Mouse (Mus musculus): Measurements from ENCODE around the gene Myo15b.

The Myo15b gene

DNA sequence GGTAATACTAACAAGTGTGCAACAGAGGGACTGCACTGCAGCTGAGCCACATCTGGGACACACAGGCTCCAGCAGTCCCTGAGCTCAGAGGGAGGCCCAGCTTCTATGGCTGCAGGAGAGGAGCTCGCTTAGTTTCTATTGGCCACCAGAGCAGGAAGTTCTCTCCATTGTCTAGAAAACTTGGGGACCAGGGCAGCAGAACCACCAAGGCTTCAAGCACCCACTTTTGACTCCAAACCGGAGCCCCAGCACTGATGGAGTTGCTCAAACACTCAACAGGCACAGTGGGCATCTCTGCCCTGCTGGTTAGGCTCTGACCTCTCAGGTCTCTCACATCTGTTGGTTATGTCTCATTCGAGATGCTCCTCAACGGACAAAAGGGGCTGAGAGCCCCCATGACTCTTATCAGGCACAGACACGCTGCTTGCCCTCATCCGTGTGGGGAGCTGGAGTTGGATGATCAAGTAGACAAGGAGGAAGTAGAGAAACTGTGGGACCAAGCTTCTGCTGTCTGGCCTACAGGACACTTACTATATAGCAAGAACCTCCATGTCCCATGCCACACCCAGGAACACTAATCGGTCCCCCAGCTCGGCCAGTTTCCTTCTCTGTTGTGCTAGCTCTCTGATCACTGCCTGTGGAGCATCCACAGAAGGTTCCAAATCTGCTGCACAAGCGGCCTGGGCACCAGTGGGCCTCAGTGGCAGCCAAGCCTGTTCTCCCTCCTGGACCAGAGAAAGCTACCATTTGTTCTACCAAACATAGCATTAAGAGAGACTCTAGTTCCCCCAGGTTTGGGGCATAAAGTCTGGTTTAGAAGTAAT, 43.3 kb downstream of the Myo15b start:
- no peak for DNase-seq (ENCODE audit: extremely low spot score, low spot score)

DNA sequence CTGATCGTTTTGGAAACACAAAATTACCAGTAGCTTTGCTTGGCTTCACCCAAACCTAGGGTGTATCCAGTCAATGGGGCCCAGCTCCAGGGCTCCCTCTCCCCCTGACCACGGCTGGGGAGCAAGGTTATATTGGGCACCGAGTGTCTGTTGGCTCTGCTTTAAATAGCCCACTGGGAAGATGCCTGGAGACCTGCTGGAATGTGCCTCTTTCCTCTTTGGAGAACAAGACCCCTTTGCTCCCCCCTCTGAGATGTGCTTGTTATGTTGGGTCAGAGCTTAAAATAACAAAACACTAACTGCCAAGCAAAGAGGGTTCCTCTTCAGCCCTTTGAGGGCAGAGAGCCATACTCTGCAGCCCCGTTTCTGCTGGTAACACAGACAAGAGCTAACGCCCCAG, 44.0 kb downstream of the Myo15b start:
- DNase-seq (ENCODE audit: extremely low spot score, low spot score), result no peak

- DNase-seq (ENCODE audit: extremely low spot score, low spot score), result no peak
These were observed 44.6 kb downstream of the Myo15b start for GRCm38 (mm10) chr11:115902831-115903230.

DNA sequence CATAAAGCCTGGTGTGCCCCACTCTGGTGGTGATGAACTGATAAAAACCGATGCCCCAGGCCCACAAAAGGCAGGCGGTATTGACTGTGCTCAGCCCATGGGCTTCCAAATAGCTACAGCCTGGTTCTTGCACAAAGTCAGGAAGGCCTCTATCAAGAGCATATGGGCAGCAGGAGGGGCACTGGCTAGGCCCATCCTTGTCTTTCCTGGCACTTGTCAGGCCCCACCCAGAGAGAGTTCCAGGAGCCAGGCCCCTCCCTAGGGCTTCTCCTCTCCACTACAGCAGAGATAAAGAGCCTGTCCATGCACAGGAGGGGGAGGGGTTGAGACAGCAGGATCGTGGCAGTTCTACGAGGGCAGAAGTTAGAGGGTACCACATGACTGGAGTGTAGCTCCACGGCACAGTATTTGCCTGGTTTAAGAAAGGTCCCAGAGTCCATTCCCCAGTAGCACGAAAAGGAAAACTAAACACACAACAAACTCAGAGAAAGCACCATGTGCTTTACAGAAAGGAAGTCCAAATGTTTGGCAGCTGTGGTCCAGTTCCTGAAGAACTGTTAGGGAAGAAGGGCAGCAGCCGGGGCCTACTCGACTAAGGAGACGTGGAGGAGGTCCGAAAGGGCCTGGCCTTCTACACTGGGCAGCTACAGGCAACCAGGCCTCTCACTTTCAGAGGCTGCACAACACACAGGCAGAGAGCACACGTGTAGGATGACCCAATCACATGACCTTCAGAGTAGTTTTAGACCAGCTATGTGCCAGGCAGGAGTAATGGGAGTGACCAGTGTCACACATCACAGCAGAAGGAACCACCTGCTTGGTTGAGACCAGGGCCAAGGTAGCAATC, 45.4 kb downstream of the Myo15b start:
- DNase-seq (ENCODE audit: extremely low spot score, low spot score), result no peak

DNA sequence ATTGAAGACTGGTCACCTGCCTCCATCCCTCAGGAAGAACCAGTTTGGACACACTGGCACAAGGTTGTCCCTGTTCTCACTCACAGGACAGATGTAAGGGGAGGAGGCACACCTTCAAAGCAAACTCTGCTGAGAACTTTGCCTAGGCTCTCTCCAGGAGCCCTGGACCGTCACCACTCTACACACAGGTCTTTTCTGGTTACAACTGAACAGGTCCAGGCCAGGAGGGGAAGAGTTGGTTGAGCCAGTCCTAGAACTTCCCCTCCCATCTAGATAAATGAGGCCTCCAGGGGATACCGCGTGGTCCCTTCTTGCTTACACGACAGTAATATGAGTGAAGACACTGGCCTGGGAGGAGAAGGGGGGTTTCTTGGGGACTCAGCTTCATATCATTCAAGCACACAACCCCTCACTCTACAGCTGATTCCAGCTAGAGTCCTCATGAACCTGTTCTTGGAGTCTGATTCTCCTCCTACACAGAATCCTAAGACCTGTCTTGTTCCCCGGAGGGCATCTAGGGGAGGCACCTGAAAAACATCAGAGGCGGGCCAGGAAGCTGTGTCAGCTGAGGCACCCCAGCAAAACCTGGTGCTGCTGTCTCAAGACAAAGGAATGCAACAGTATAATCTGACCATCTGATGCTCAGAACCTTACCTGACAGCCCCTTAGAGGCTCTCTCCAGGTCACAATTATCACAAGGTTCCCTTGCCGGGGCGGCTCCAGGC, 46.2 kb downstream of the Myo15b start:
- DNase-seq (ENCODE audit: extremely low spot score, low spot score), result no peak

GRCm38 (mm10) chr11:115904956-115905790, 47.0 kb downstream of the Myo15b start:
- DNase-seq (ENCODE audit: extremely low spot score, low spot score), result no peak

- no peak for DNase-seq (ENCODE audit: extremely low spot score, low spot score)
These were observed 47.9 kb downstream of the Myo15b start for GRCm38 (mm10) chr11:115906116-115906515.

DNA sequence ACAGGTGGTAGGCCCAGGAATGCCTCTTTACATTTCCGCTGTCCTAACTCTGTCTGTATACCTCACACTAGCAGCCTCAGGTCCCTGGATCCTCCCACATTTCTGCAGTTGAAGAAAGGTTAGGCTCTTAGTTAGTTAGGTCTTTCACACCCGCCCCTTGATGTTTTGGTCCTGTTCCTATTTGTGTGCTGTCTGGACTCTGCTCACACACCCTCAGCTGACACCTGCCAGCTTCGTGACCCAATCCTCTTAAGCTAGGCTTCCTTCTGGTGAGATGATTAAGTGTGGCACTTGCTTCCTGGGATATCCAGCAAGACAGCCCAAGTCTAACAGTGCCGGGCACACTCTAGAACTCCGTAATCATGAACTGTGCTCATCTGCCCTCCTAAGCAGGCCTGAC, 48.3 kb downstream of the Myo15b start:
- DNase-seq (ENCODE audit: extremely low spot score, low spot score), result no peak

- no peak for DNase-seq (ENCODE audit: extremely low spot score, low spot score)
These were observed 52.9 kb downstream of the Myo15b start for GRCm38 (mm10) chr11:115911134-115911561.

DNA sequence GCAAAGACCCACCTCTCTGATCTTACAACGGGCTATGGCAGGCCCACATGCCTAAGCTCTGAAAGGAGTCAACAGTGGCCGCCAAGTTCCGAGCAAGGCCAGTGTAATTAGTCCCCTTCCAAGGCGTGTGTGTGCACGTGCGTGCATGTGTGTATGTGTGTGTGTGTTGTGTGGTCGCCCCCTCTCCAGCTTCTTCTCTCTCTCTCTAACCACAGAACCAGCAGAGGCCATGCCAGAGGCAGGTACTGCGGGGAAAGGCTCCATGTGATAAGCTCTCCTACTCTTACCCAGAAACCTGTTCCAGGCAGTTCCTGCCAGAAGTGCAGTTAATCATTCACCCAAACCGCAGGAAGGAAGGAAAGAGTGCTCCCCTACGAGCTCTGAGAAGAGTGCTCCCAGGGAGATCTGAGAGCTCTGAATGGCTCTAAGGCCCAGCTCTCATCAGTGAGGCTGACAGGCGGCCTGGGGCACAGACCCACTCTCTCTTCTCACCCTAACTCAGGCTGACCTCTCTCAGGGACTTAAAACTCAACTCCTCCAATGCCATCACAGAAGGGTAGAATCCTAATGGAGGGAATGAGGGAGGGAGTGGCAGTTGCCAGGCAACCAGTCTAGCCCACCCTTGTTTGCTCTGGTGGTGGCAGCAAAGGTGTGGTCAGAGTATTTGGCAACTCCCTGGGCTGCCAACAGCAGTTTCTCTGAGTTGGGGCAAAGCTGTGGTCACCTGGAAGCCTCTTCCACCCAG, 53.6 kb downstream of the Myo15b start, which contains the start of gene Smim6:
TSS of gene Smim6 (plus strand) at position 386 of the 745 bp plus-strand sequence.
- no peak for DNase-seq (ENCODE audit: extremely low spot score, low spot score)

GRCm38 (mm10) chr11:115916579-115916978, 58.4 kb downstream of the Myo15b start:
- DNase-seq (ENCODE audit: extremely low spot score, low spot score), result no peak

DNA sequence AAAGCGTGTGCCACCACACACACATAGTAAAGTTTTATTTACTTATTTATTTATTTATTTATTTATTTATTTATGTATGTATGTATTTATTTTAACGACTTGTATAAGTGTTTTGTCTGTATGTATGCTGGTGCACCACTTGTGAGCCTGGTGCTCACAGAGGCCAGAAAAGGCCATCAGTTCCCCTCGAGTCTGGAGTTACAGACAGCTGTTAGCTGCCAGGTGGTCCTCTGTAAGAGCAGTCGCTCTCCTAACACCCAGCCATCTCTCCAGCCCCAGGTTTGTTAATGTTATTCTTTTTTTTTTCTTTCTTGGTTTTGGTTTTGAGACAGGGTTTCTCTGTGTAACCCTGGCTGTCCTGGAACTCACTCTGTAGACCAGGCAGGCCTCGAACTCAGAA, 60.4 kb downstream of the Myo15b start:
- no peak for DNase-seq (ENCODE audit: extremely low spot score, low spot score)

DNA sequence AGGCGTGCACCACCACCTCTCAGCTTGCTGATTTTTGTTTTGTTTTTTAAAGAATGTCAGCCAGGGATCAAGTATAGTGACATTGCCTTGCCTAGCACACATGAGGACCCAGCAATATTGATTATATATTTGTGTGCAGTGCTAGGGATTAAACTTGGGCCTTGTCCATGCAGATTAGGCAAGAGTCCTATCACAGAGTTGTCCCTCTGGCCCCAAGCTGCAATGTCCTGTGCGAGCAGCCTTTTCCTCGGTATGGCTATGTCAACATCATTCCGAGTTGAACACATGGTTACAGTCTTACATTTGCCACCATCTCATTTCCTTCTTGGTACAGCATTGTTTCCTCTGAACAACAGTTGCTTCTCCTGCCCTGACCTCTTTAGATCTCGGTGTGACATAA, 60.9 kb downstream of the Myo15b start:
- DNase-seq (ENCODE audit: extremely low spot score, low spot score), result no peak

GRCm38 (mm10) chr11:115920110-115920818, 62.1 kb downstream of the Myo15b start:
- DNase-seq (ENCODE audit: extremely low spot score, low spot score), result no peak

DNA sequence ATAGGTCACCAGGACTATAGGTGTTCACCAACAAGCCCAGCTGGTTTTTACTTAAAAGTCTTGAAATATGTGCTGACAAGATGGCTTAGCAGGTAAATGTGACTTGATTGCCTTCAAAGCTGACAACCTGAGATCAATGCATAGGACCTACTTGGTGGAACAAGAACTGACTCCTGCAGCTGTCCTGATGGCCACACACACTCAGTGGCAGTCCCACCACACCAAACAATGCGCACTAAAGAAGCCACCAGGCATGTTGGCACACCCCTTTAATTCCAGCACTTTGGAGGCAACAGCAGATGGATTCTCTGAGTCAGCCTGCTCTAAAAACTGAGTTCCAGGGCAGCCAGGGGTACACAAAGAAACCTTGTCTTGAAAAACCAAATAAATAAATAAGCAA, 63.8 kb downstream of the Myo15b start:
- no peak for DNase-seq (ENCODE audit: extremely low spot score, low spot score)

GRCm38 (mm10) chr11:115929031-115929430, 70.8 kb downstream of the Myo15b start:
- DNase-seq (ENCODE audit: extremely low spot score, low spot score), result no peak

- no peak for DNase-seq (ENCODE audit: extremely low spot score, low spot score)
These were observed 71.6 kb downstream of the Myo15b start for GRCm38 (mm10) chr11:115929818-115930217.

DNA sequence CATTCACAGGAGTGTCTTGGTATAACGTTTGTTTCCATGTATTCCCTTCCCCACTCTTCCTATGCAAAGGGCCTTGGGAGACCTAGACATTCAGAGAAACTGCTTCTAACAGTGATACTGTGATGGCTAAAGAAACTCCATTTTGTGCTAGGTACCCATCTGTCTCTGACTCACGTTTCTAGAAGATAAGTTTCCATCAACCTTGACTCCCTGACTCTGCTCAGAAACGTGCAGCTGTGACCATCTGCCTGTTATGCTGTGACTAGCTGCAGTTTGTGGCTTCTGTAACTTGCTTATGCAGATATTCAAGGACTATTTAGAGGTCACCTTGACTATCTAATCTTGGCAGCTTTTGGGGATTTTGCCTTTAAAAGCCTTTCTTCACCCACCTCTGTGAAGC, 73.0 kb downstream of the Myo15b start:
- DNase-seq (ENCODE audit: extremely low spot score, low spot score), result no peak

GRCm38 (mm10) chr11:115933108-115933746, 75.0 kb downstream of the Myo15b start, which contains the start of the genes Sap30bp and Recql5:
Gene Sap30bp (plus strand): TSS chr11:115933282.
Gene Recql5 (minus strand): TSS chr11:115933477.
- DNase-seq (ENCODE audit: extremely low spot score, low spot score), result peak; percentile 99

Data from neural tube, embryonic 10.5 days (tissue).